Mouse (Mus musculus) erythroid progenitor cell, adult 5-6 weeks (primary cell): ENCODE data around the gene Dus1l. TPM values are rescaled to one million over a fixed set of nuclear protein-coding genes. Genes with fewer than 3 reads are reported as not detected.
"Not testable (repeated sequence)": the region's sequence is repeated elsewhere in the genome, so short reads cannot be mapped to it uniquely, and the experiment has no call there.

Experiments
- ATAC-seq: replicated peaks from 2 replicates; pipeline ENCODE4 v1.8.0; 2016; ENCODE audit warnings: moderate number of reproducible peaks, mild to moderate bottlenecking, moderate TSS enrichment, inconsistent platforms; ENCODE audit not compliant: poor library complexity, low FRiP score, severe bottlenecking
- total RNA-seq, 2 experiments: library from RNA; stranded (forward) in 1 of 2; stranded (reverse) in 1 of 2; fragments of 150-400 nt in 1 of 2; fragments of 186-747, 209-891 nt in 1 of 2; gene quantifications; 2 replicates each; pipeline versions ENCODE4 v1.2.3 to v1.2.4; 2015 to 2017; ENCODE audit warnings: low replicate concordance in 2 of 2

Gene Dus1l
- total RNA-seq (2015; ENCODE audit: low replicate concordance) (46.1 and 62.0 TPM in 2 replicates), total RNA-seq (2017; ENCODE audit: low replicate concordance) (15.4 and 24.6 TPM in 2 replicates)

GRCm38 (mm10) chr11:120795756-120796613 lies at the start of gene Dus1l:
Gene Dus1l (minus strand): TSS chr11:120796403.
- peak; percentile 85 for ATAC-seq

- no peak for ATAC-seq
Measured at GRCm38 (mm10) chr11:120844329-120844728, 48.1 kb upstream of the Dus1l start.

GRCm38 (mm10) chr11:120833555-120834280 lies 37.5 kb upstream of the Dus1l start:
- no peak for ATAC-seq

- not testable (repeated sequence) for ATAC-seq
Measured at GRCm38 (mm10) chr11:120832962-120833361, 36.8 kb upstream of the Dus1l start.

- no peak for ATAC-seq
Measured at GRCm38 (mm10) chr11:120831659-120832440, 35.6 kb upstream of the Dus1l start.

GRCm38 (mm10) chr11:120830686-120831085 lies 34.5 kb upstream of the Dus1l start:
- no peak for ATAC-seq

GRCm38 (mm10) chr11:120829757-120830532 lies 33.7 kb upstream of the Dus1l start:
- no peak for ATAC-seq

- ATAC-seq: no peak
Measured at GRCm38 (mm10) chr11:120828416-120828815, 32.2 kb upstream of the Dus1l start.

GRCm38 (mm10) chr11:120826016-120826953 lies 30.1 kb upstream of the Dus1l start:
- no peak for ATAC-seq

- no peak for ATAC-seq
Measured at GRCm38 (mm10) chr11:120825289-120825863, 29.2 kb upstream of the Dus1l start.

- ATAC-seq: peak; percentile 3; the same call in 1 of the 2 replicates
Measured at GRCm38 (mm10) chr11:120824787-120825288, 28.6 kb upstream of the Dus1l start.

- ATAC-seq: peak; percentile 71
Measured at GRCm38 (mm10) chr11:120823956-120824786, 28.0 kb upstream of the Dus1l start, which contains the start of gene Fasn. Gene Fasn (minus strand): TSS chr11:120824547.

GRCm38 (mm10) chr11:120823551-120823947 lies 27.3 kb upstream of the Dus1l start:
- no peak for ATAC-seq

GRCm38 (mm10) chr11:120822831-120823550 lies 26.8 kb upstream of the Dus1l start:
- no peak for ATAC-seq

GRCm38 (mm10) chr11:120822321-120822720 lies 26.1 kb upstream of the Dus1l start:
- ATAC-seq: no peak
